Mouse (Mus musculus): ENCODE measurements at regions not wholly inside any gene's neighbourhood (a gene's known extent, or its start where the extent isn't known, plus 50 kb on each side); places are given as distances from the start of the nearest gene placed in this dataset.
A peak's percentile ranks its signal among the peaks of the same experiment; 100 is the strongest.

- DNase-seq (ENCODE audit: low spot score in 2 of 2), result no peak
These were observed 120.4 kb downstream of the Csl start for GRCm38 (mm10) chr10:99639022-99639421.

GRCm38 (mm10) chr10:99639469-99639868, 120.0 kb downstream of the Csl start:
- DNase-seq (ENCODE audit: low spot score in 2 of 2), result peak in 1 of 2 experiments; percentile 5

- peak; percentile 63 to 64 for DNase-seq (ENCODE audit: low spot score in 2 of 2)
These were observed 117.7 kb downstream of the Csl start for GRCm38 (mm10) chr10:99641784-99642183.

GRCm38 (mm10) chr10:99642201-99642827, 117.1 kb downstream of the Csl start:
- DNase-seq (ENCODE audit: low spot score in 2 of 2), result no peak

GRCm38 (mm10) chr10:99644981-99645380, 114.5 kb downstream of the Csl start:
- no peak for DNase-seq (ENCODE audit: low spot score in 2 of 2)

GRCm38 (mm10) chr10:99652011-99652410, 107.4 kb downstream of the Csl start:
- no peak for DNase-seq (ENCODE audit: low spot score in 2 of 2)

GRCm38 (mm10) chr10:99654284-99654683, 105.2 kb downstream of the Csl start:
- no peak for DNase-seq (ENCODE audit: low spot score in 2 of 2)

GRCm38 (mm10) chr10:99676557-99677098, 82.8 kb downstream of the Csl start:
- DNase-seq (ENCODE audit: low spot score in 2 of 2), result peak; percentile 42 to 64

GRCm38 (mm10) chr10:99678096-99678495, 81.4 kb downstream of the Csl start:
- no peak for DNase-seq (ENCODE audit: low spot score in 2 of 2)

GRCm38 (mm10) chr10:99679813-99680212, 79.6 kb downstream of the Csl start:
- DNase-seq (ENCODE audit: low spot score in 2 of 2), result no peak

GRCm38 (mm10) chr10:99681932-99682331, 77.5 kb downstream of the Csl start:
- no peak for DNase-seq (ENCODE audit: low spot score in 2 of 2)

GRCm38 (mm10) chr10:99682350-99682749, 77.1 kb downstream of the Csl start:
- no peak for DNase-seq (ENCODE audit: low spot score in 2 of 2)

- DNase-seq (ENCODE audit: low spot score in 2 of 2), result no peak
These were observed 76.1 kb downstream of the Csl start for GRCm38 (mm10) chr10:99683310-99683709.

- no peak for DNase-seq (ENCODE audit: low spot score in 2 of 2)
These were observed 73.5 kb downstream of the Csl start for GRCm38 (mm10) chr10:99685911-99686310.

GRCm38 (mm10) chr10:99687011-99687410, 72.4 kb downstream of the Csl start:
- peak; percentile 60 to 79 for DNase-seq (ENCODE audit: low spot score in 2 of 2)

- DNase-seq (ENCODE audit: low spot score in 2 of 2), result no peak
These were observed 61.8 kb downstream of the Csl start for GRCm38 (mm10) chr10:99697696-99698095.

- DNase-seq (ENCODE audit: low spot score in 2 of 2), result no peak
These were observed 60.0 kb downstream of the Csl start for GRCm38 (mm10) chr10:99699498-99699897.

GRCm38 (mm10) chr10:99700052-99700777, 59.2 kb downstream of the Csl start:
- no peak for DNase-seq (ENCODE audit: low spot score in 2 of 2)

Data from heart, adult 9 months (tissue).